Mouse (Mus musculus): ENCODE data around the gene Gm49383. TPM values are rescaled to one million over a fixed set of nuclear protein-coding genes. Genes with fewer than 3 reads are reported as not detected.
A peak's percentile ranks its signal among the peaks of the same experiment; 100 is the strongest.

The Gm49383 gene
- polyA plus RNA-seq, 1 experiment from 2014 or later: 28.2 TPM

GRCm38 (mm10) chr12:69158366-69158764 lies 38.5 kb downstream of the Gm49383 start:
- Histone ChIP-seq H3K36me3 (peaks cover 17% of the 10 kb centered on the region), H3K9ac (peak overlapping the region; percentile 72), H3K27ac (peak overlapping the region; percentile 95), H3K4me1 (peaks cover 4% of the 10 kb centered on the region), H3K27me3 (no peaks in the 10 kb centered on the region), H3K4me3 (peak overlapping the region; percentile 66), H3K4me2 (peak overlapping the region; percentile 55), H3K9me3 (no peaks in the 10 kb centered on the region)
- no peak for ATAC-seq (ENCODE audit: insufficient number of reproducible peaks, low FRiP score, low TSS enrichment, low read depth)
- 1% methylated on average over 19 of the region's 19 CpGs for WGBS

DNA sequence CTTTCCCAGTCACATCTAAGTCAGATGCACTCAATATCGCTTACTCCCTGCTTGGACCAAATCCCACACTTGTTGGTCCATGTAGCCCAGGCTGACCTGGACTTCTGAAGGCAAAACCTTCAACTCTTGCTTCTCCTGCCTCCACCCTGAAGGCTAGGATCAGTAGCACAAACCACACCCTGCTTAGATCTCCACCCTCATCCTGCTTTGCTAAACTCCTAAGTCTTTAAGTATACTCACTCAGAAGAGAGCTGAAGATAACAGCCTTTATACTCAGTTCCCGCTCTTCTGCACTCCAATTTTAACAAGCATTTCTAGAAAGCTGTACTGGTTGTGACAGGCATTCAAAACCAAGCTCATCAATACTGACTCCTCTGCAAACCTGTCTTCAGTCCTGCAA lies 39.8 kb downstream of the Gm49383 start:
- Histone ChIP-seq H3K36me3 (peaks cover 17% of the 10 kb centered on the region), H3K4me1 (peaks cover 4% of the 10 kb centered on the region), H3K27ac (no peak overlapping the region), H3K9ac (no peak overlapping the region), H3K4me2 (no peak overlapping the region), H3K4me3 (no peak overlapping the region), H3K27me3 (no peaks in the 10 kb centered on the region), H3K9me3 (no peaks in the 10 kb centered on the region)
- ATAC-seq (ENCODE audit: insufficient number of reproducible peaks, low FRiP score, low TSS enrichment, low read depth): no peak
- 91% methylated on average over 2 of the region's 2 CpGs for whole genome bisulfite sequencing

DNA sequence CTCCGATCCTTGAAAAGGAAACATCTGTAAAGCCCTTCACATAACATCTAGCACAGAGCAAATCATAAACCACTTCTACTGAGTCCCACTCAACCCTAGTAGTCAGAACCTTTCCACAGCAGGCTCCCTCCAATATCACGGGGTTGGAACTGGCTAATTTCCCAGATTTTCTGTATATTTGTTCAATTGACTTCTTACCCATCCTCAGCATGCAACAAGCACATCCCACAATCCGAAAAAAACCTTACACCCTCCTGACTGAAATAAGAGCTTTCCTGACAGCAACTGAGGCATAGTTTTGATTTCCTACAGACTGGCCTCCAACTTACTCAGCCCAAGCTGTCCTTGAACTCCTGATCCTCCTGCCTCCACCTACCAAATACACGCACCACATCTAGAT lies 40.5 kb downstream of the Gm49383 start:
- no peak for ATAC-seq (ENCODE audit: insufficient number of reproducible peaks, low FRiP score, low TSS enrichment, low read depth)
- Histone ChIP-seq H3K27ac (no peak overlapping the region), H3K36me3 (peaks cover 17% of the 10 kb centered on the region), H3K9ac (no peak overlapping the region), H3K9me3 (no peaks in the 10 kb centered on the region), H3K4me3 (no peak overlapping the region), H3K4me2 (no peak overlapping the region), H3K27me3 (no peaks in the 10 kb centered on the region), H3K4me1 (peaks cover 4% of the 10 kb centered on the region)
- WGBS: 85% methylated on average over 4 of the region's 4 CpGs

- ATAC-seq (ENCODE audit: insufficient number of reproducible peaks, low FRiP score, low TSS enrichment, low read depth): no peak
- whole genome bisulfite sequencing: 78% methylated on average over 2 of the region's 2 CpGs
- Histone ChIP-seq H3K27me3 (no peaks in the 10 kb centered on the region), H3K4me3 (no peak overlapping the region), H3K9me3 (no peaks in the 10 kb centered on the region), H3K4me2 (no peak overlapping the region), H3K36me3 (peaks cover 17% of the 10 kb centered on the region), H3K9ac (no peak overlapping the region), H3K4me1 (peaks cover 4% of the 10 kb centered on the region), H3K27ac (no peak overlapping the region)
These were observed 41.0 kb downstream of the Gm49383 start for GRCm38 (mm10) chr12:69155923-69156322.

GRCm38 (mm10) chr12:69150049-69150448 lies 46.9 kb downstream of the Gm49383 start:
- H3K9ac ChIP-seq: no peak overlapping the region
- no peaks in the 10 kb centered on the region for H3K4me1 ChIP-seq
- no peak overlapping the region for H3K27ac ChIP-seq
- no peaks in the 10 kb centered on the region for H3K36me3 ChIP-seq
- ATAC-seq (ENCODE audit: insufficient number of reproducible peaks, low FRiP score, low TSS enrichment, low read depth): no peak
- no peak overlapping the region for H3K4me2 ChIP-seq
- no peaks in the 10 kb centered on the region for H3K27me3 ChIP-seq
- WGBS: 59% methylated on average over 13 of the region's 13 CpGs
- no peak overlapping the region for H3K4me3 ChIP-seq
- no peaks in the 10 kb centered on the region for H3K9me3 ChIP-seq

- Histone ChIP-seq H3K4me3 (no peak overlapping the region), H3K27ac (no peak overlapping the region), H3K9ac (no peak overlapping the region), H3K4me1 (no peaks in the 10 kb centered on the region), H3K9me3 (no peaks in the 10 kb centered on the region), H3K27me3 (no peaks in the 10 kb centered on the region), H3K36me3 (no peaks in the 10 kb centered on the region), H3K4me2 (no peak overlapping the region)
- ATAC-seq (ENCODE audit: insufficient number of reproducible peaks, low FRiP score, low TSS enrichment, low read depth): no peak
- 93% methylated on average over 5 of the region's 5 CpGs for WGBS
These were observed 49.7 kb downstream of the Gm49383 start for GRCm38 (mm10) chr12:69147166-69147735.

GRCm38 (mm10) chr12:69143460-69143859 lies 53.4 kb downstream of the Gm49383 start:
- WGBS: 75% methylated on average over 6 of the region's 6 CpGs
- H3K9ac ChIP-seq: no peak overlapping the region
- ATAC-seq (ENCODE audit: insufficient number of reproducible peaks, low FRiP score, low TSS enrichment, low read depth): no peak

GRCm38 (mm10) chr12:69139841-69140240 lies 57.1 kb downstream of the Gm49383 start:
- Histone ChIP-seq H3K27ac (no peak overlapping the region), H3K4me2 (no peak overlapping the region), H3K4me3 (no peak overlapping the region), H3K9me3 (no peaks in the 10 kb centered on the region), H3K9ac (no peak overlapping the region), H3K27me3 (no peaks in the 10 kb centered on the region), H3K36me3 (no peaks in the 10 kb centered on the region), H3K4me1 (no peaks in the 10 kb centered on the region)
- WGBS: 81% methylated on average over 7 of the region's 7 CpGs
- no peak for ATAC-seq (ENCODE audit: insufficient number of reproducible peaks, low FRiP score, low TSS enrichment, low read depth)

More at GRCm38 (mm10) chr12:69143460-69143859, 53.4 kb downstream of the Gm49383 start:
- Histone ChIP-seq H3K4me1 (no peaks in the 10 kb centered on the region), H3K4me3 (no peak overlapping the region), H3K27me3 (no peaks in the 10 kb centered on the region), H3K36me3 (no peaks in the 10 kb centered on the region), H3K9me3 (no peaks in the 10 kb centered on the region), H3K4me2 (no peak overlapping the region), H3K27ac (no peak overlapping the region)

GRCm38 (mm10) chr12:69139201-69139600 lies 57.7 kb downstream of the Gm49383 start:
- H3K36me3 ChIP-seq: no peaks in the 10 kb centered on the region
- no peak overlapping the region for H3K4me2 ChIP-seq
- no peak overlapping the region for H3K27ac ChIP-seq
- no peaks in the 10 kb centered on the region for H3K27me3 ChIP-seq
- no peaks in the 10 kb centered on the region for H3K9me3 ChIP-seq
- no peak for ATAC-seq (ENCODE audit: insufficient number of reproducible peaks, low FRiP score, low TSS enrichment, low read depth)
- WGBS: 90% methylated on average over 3 of the region's 3 CpGs
- H3K4me3 ChIP-seq: no peak overlapping the region
- no peak overlapping the region for H3K9ac ChIP-seq
- H3K4me1 ChIP-seq: no peaks in the 10 kb centered on the region

Small RNA genes lying within 50 kb of the gene (microRNA-seq; reads per million reads assigned to microRNA genes)
- not detected for gene Gm47287
- gene Gm47295: not detected

Other genes starting within 250 kb of the Gm49383 start
- gene Rps29, start 37.9 kb downstream of the Gm49383 start, polyA plus RNA-seq (2015; fragmentation: Nextera tagmentation; extraction: Ambion mirVana): 1,239 and 1,758 TPM in 2 replicates
- 19.5 and 21.3 TPM in 2 replicates for gene Lrr1, start 28.3 kb downstream of the Gm49383 start, polyA plus RNA-seq (2015; fragmentation: Nextera tagmentation; extraction: Ambion mirVana)
- 551 and 592 TPM in 2 replicates for gene Rpl36al, start 13.0 kb downstream of the Gm49383 start, polyA plus RNA-seq (2015; fragmentation: Nextera tagmentation; extraction: Ambion mirVana)
- 63.4 and 65.2 TPM in 2 replicates for gene Mgat2, start 12.9 kb downstream of the Gm49383 start, polyA plus RNA-seq (2015; fragmentation: Nextera tagmentation; extraction: Ambion mirVana)
- 8.2 and 8.8 TPM in 2 replicates for gene Dnaaf2, start 1.3 kb upstream of the Gm49383 start, polyA plus RNA-seq (2015; fragmentation: Nextera tagmentation; extraction: Ambion mirVana)
- 24.2 and 24.4 TPM in 2 replicates for gene Gm49384, start 7.2 kb upstream of the Gm49383 start, polyA plus RNA-seq (2015; fragmentation: Nextera tagmentation; extraction: Ambion mirVana)
- 23.1 and 24.0 TPM in 2 replicates for gene Pole2, start 31.1 kb upstream of the Gm49383 start, polyA plus RNA-seq (2015; fragmentation: Nextera tagmentation; extraction: Ambion mirVana)
- 7.6 and 10.6 TPM in 2 replicates for gene Klhdc1, start 44.1 kb upstream of the Gm49383 start, polyA plus RNA-seq (2015; fragmentation: Nextera tagmentation; extraction: Ambion mirVana)
- 105 and 111 TPM in 2 replicates for gene Klhdc2, start 99.6 kb upstream of the Gm49383 start, polyA plus RNA-seq (2015; fragmentation: Nextera tagmentation; extraction: Ambion mirVana)
- 84.7 and 88.7 TPM in 2 replicates for gene Nemf, start 160.1 kb upstream of the Gm49383 start, polyA plus RNA-seq (2015; fragmentation: Nextera tagmentation; extraction: Ambion mirVana)
- gene Arf6, start 175.0 kb upstream of the Gm49383 start, polyA plus RNA-seq (2015; fragmentation: Nextera tagmentation; extraction: Ambion mirVana): 59.8 and 73.7 TPM in 2 replicates
- gene Gm9887, start 175.4 kb upstream of the Gm49383 start, polyA plus RNA-seq (2015; fragmentation: Nextera tagmentation; extraction: Ambion mirVana): 1.8 and 2.4 TPM in 2 replicates